Mouse (Mus musculus) heart, embryonic 12.5 days (tissue): ENCODE measurements around the gene Dennd6a. TPM values are rescaled to one million over a fixed set of nuclear protein-coding genes. Genes with fewer than 3 reads are reported as not detected.

ENCODE experiments used
- ATAC-seq: fragments of 200-750 bp; cut with Nextera tagmentation; 2 replicates; pipeline ENCODE4 v1.8.0; 2017; ENCODE audit warnings: moderate TSS enrichment, moderate library complexity; ENCODE audit not compliant: insufficient number of reproducible peaks, low FRiP score
- H3K27ac ChIP-seq: fragments of 300-500 bp; sonication (generic); 2 replicates; pipeline ENCODE4 v1.5.1; 2016; ENCODE audit warnings: mild to moderate bottlenecking, moderate library complexity; ENCODE audit not compliant: poor library complexity, severe bottlenecking
- H3K27me3 ChIP-seq: fragments of 300-500 bp; sonication (generic); replicated peaks from 2 replicates; pipeline ENCODE4 v1.6.1; 2016; ENCODE audit warnings: mild to moderate bottlenecking, moderate library complexity
- H3K36me3 ChIP-seq: fragments of 300-500 bp; sonication (generic); 2 replicates; pipeline ENCODE4 v1.6.1; 2016; ENCODE audit warnings: mild to moderate bottlenecking, moderate library complexity
- H3K4me1 ChIP-seq: fragments of 300-500 bp; sonication (generic); replicated peaks from 2 replicates; pipeline ENCODE4 v1.6.1; 2016; ENCODE audit warnings: mild to moderate bottlenecking
- H3K4me2 ChIP-seq: fragments of 300-500 bp; sonication (generic); 2 replicates; pipeline ENCODE4 v1.6.1; 2016; ENCODE audit warnings: mild to moderate bottlenecking, moderate library complexity
- H3K4me3 ChIP-seq: fragments of 300-500 bp; sonication (generic); 2 replicates; pipeline ENCODE4 v1.5.1; 2016; ENCODE audit warnings: mild to moderate bottlenecking
- H3K9ac ChIP-seq: fragments of 300-500 bp; sonication (generic); 2 replicates; pipeline ENCODE4 v1.6.1; 2016; ENCODE audit warnings: mild to moderate bottlenecking, moderate library complexity
- H3K9me3 ChIP-seq: fragments of 300-500 bp; sonication (generic); replicated peaks from 2 replicates; pipeline ENCODE4 v1.6.1; 2016; ENCODE audit warnings: mild to moderate bottlenecking, moderate library complexity
- WGBS: fragments of 180-500 bp; shearing (Covaris S2); methylation state at CpG from one replicate; pipeline ENCODE4 v1.1.7; 2016; 5-methylcytosine and 5-hydroxymethylcytosine counted together
- polyA plus RNA-seq: library from polyadenylated mRNA; unstranded; fragments of >200 nt; fragmentation: Nextera tagmentation; extraction: Ambion mirVana; gene quantifications from 2 replicates; pipeline ENCODE4 v1.2.1, GENCODE M21; 2016

Gene Dennd6a
- polyA plus RNA-seq, 1 experiment from 2014 or later, result 27.5 TPM

- no peak overlapping the region for H3K27ac ChIP-seq
- no peak overlapping the region for H3K4me3 ChIP-seq
- whole genome bisulfite sequencing, result 66% methylated on average over 5 of the region's 5 CpGs
- peak overlapping the region; percentile 13; the same call in 1 of the 2 replicates for H3K4me2 ChIP-seq
- no peaks in the 10 kb centered on the region for H3K27me3 ChIP-seq
- H3K4me1 ChIP-seq, result peaks cover 13% of the 10 kb centered on the region
- H3K9me3 ChIP-seq, result no peaks in the 10 kb centered on the region
- peaks cover 18% of the 10 kb centered on the region for H3K36me3 ChIP-seq
- no peak for ATAC-seq
- H3K9ac ChIP-seq, result no peak overlapping the region
Measured at GRCm38 (mm10) chr14:26645989-26646650, 72.5 kb downstream of the Dennd6a start.

- WGBS, result 73% methylated on average over 2 of the region's 2 CpGs
- Histone ChIP-seq H3K27ac (no peak overlapping the region), H3K4me2 (no peak overlapping the region), H3K4me3 (no peak overlapping the region), H3K36me3 (peaks cover 30% of the 10 kb centered on the region), H3K27me3 (no peaks in the 10 kb centered on the region), H3K4me1 (peaks cover 13% of the 10 kb centered on the region), H3K9me3 (no peaks in the 10 kb centered on the region), H3K9ac (no peak overlapping the region)
- ATAC-seq, result no peak
Measured at GRCm38 (mm10) chr14:26647811-26648210, 74.2 kb downstream of the Dennd6a start.

GRCm38 (mm10) chr14:26651901-26652300, 78.2 kb downstream of the Dennd6a start:
- ATAC-seq, result no peak
- Histone ChIP-seq H3K27ac (no peak overlapping the region), H3K4me2 (no peak overlapping the region), H3K27me3 (no peaks in the 10 kb centered on the region), H3K36me3 (peaks cover 58% of the 10 kb centered on the region), H3K9ac (no peak overlapping the region), H3K4me1 (0 out of 2 replicates have a peak, but pooled peaks cover 4% of the 10 kb centered on the region), H3K4me3 (no peak overlapping the region), H3K9me3 (no peaks in the 10 kb centered on the region)

GRCm38 (mm10) chr14:26658178-26658577, 84.5 kb downstream of the Dennd6a start:
- ATAC-seq, result no peak
- Histone ChIP-seq H3K36me3 (peaks cover 37% of the 10 kb centered on the region), H3K27ac (no peak overlapping the region), H3K9me3 (no peaks in the 10 kb centered on the region), H3K9ac (no peak overlapping the region), H3K4me2 (no peak overlapping the region), H3K4me1 (peaks cover 4% of the 10 kb centered on the region), H3K27me3 (no peaks in the 10 kb centered on the region), H3K4me3 (no peak overlapping the region)

- no peak for ATAC-seq
- H3K27ac ChIP-seq, result no peak overlapping the region
- no peak overlapping the region for H3K4me3 ChIP-seq
- 95% methylated on average over 1 of the region's 1 CpGs for WGBS
- H3K9me3 ChIP-seq, result no peaks in the 10 kb centered on the region
- H3K27me3 ChIP-seq, result no peaks in the 10 kb centered on the region
- no peak overlapping the region for H3K4me2 ChIP-seq
- H3K4me1 ChIP-seq, result peaks cover 4% of the 10 kb centered on the region
- H3K36me3 ChIP-seq, result peaks cover 25% of the 10 kb centered on the region
- H3K9ac ChIP-seq, result no peak overlapping the region
Measured at GRCm38 (mm10) chr14:26660233-26660632, 86.6 kb downstream of the Dennd6a start.

GRCm38 (mm10) chr14:26662016-26662415, 88.4 kb downstream of the Dennd6a start:
- no peak for ATAC-seq
- H3K4me1 ChIP-seq, result peaks cover 11% of the 10 kb centered on the region
- H3K36me3 ChIP-seq, result peaks cover 28% of the 10 kb centered on the region
- no peak overlapping the region for H3K4me2 ChIP-seq
- WGBS, result 61% methylated on average over 3 of the region's 3 CpGs
- H3K9me3 ChIP-seq, result no peaks in the 10 kb centered on the region
- H3K9ac ChIP-seq, result no peak overlapping the region
- no peak overlapping the region for H3K27ac ChIP-seq
- no peak overlapping the region for H3K4me3 ChIP-seq
- no peaks in the 10 kb centered on the region for H3K27me3 ChIP-seq

- ATAC-seq, result no peak
- no peak overlapping the region for H3K27ac ChIP-seq
- H3K9ac ChIP-seq, result no peak overlapping the region
- H3K9me3 ChIP-seq, result no peaks in the 10 kb centered on the region
- peaks cover 25% of the 10 kb centered on the region for H3K36me3 ChIP-seq
- no peaks in the 10 kb centered on the region for H3K27me3 ChIP-seq
- peaks cover 13% of the 10 kb centered on the region for H3K4me1 ChIP-seq
- no peak overlapping the region for H3K4me3 ChIP-seq
- 75% methylated on average over 2 of the region's 2 CpGs for WGBS
- H3K4me2 ChIP-seq, result no peak overlapping the region
Measured at GRCm38 (mm10) chr14:26662488-26662887, 88.8 kb downstream of the Dennd6a start.

GRCm38 (mm10) chr14:26663851-26664250, 90.2 kb downstream of the Dennd6a start:
- no peak overlapping the region for H3K9ac ChIP-seq
- H3K27ac ChIP-seq, result no peak overlapping the region
- peaks cover 21% of the 10 kb centered on the region for H3K4me1 ChIP-seq
- H3K9me3 ChIP-seq, result no peaks in the 10 kb centered on the region
- peaks cover 18% of the 10 kb centered on the region for H3K36me3 ChIP-seq
- no peak for ATAC-seq
- no peaks in the 10 kb centered on the region for H3K27me3 ChIP-seq
- WGBS, result 89% methylated on average over 2 of the region's 2 CpGs
- no peak overlapping the region for H3K4me3 ChIP-seq
- no peak overlapping the region for H3K4me2 ChIP-seq

GRCm38 (mm10) chr14:26667991-26668370, 94.3 kb downstream of the Dennd6a start:
- Histone ChIP-seq H3K4me2 (peak overlapping the region; percentile 99), H3K27ac (peak overlapping the region; percentile 77), H3K4me1 (peaks cover 21% of the 10 kb centered on the region), H3K36me3 (peaks cover 18% of the 10 kb centered on the region), H3K4me3 (peak overlapping the region; percentile 85), H3K9me3 (no peaks in the 10 kb centered on the region), H3K9ac (peak overlapping the region; percentile 82), H3K27me3 (no peaks in the 10 kb centered on the region)
- no peak for ATAC-seq
- 17% methylated on average over 6 of the region's 6 CpGs for WGBS

GRCm38 (mm10) chr14:26668371-26669291, 95.0 kb downstream of the Dennd6a start:
- Histone ChIP-seq H3K9me3 (no peaks in the 10 kb centered on the region), H3K36me3 (peaks cover 18% of the 10 kb centered on the region), H3K27me3 (no peaks in the 10 kb centered on the region), H3K4me3 (peak overlapping the region; percentile 85), H3K4me1 (peaks cover 21% of the 10 kb centered on the region), H3K9ac (peak overlapping the region; percentile 82), H3K27ac (peak overlapping the region; percentile 77), H3K4me2 (peak overlapping the region; percentile 99)
- WGBS, result under 1% methylated on average over 73 of the region's 73 CpGs
- peak; percentile 56 for ATAC-seq

- peaks cover 17% of the 10 kb centered on the region for H3K36me3 ChIP-seq
- peak within 1 kb of the TSS; percentile 99 for H3K4me2 ChIP-seq
- H3K9ac ChIP-seq, result peak within 1 kb of the TSS; percentile 82
- H3K9me3 ChIP-seq, result no peaks in the 10 kb centered on the region
- ATAC-seq, result peak; percentile 89
- H3K4me1 ChIP-seq, result peaks cover 21% of the 10 kb centered on the region
- under 1% methylated on average over 70 of the region's 70 CpGs for WGBS
- H3K27ac ChIP-seq, result peak within 1 kb of the TSS; percentile 77
- no peaks in the 10 kb centered on the region for H3K27me3 ChIP-seq
- peak within 1 kb of the TSS; percentile 85 for H3K4me3 ChIP-seq
Measured at GRCm38 (mm10) chr14:26669292-26670073, 95.8 kb downstream of the Dennd6a start, which contains the start of gene Pde12. Gene Pde12 (minus strand): TSS chr14:26669883.
